Mouse (Mus musculus): ENCODE measurements around the gene Robo1.

Gene Robo1

GRCm38 (mm10) chr16:72678947-72679558, 370.9 kb downstream of the Robo1 start:
- DNase-seq (ENCODE audit: low spot score) = no peak

- DNase-seq (ENCODE audit: low spot score) = no peak
Observed at GRCm38 (mm10) chr16:72685604-72686479, 377.7 kb downstream of the Robo1 start.

GRCm38 (mm10) chr16:72686480-72687053, 378.5 kb downstream of the Robo1 start:
- no peak for DNase-seq (ENCODE audit: low spot score)

- DNase-seq (ENCODE audit: low spot score) = no peak
Observed at GRCm38 (mm10) chr16:72687651-72688050, 379.5 kb downstream of the Robo1 start.

GRCm38 (mm10) chr16:72688185-72688681, 380.1 kb downstream of the Robo1 start:
- DNase-seq (ENCODE audit: low spot score) = no peak

GRCm38 (mm10) chr16:72691909-72692308, 383.8 kb downstream of the Robo1 start:
- DNase-seq (ENCODE audit: low spot score) = no peak

GRCm38 (mm10) chr16:72693446-72694274, 385.6 kb downstream of the Robo1 start:
- no peak for DNase-seq (ENCODE audit: low spot score)

GRCm38 (mm10) chr16:72694787-72695186, 386.7 kb downstream of the Robo1 start:
- no peak for DNase-seq (ENCODE audit: low spot score)

- DNase-seq (ENCODE audit: low spot score) = no peak
Observed at GRCm38 (mm10) chr16:72699238-72700006, 391.3 kb downstream of the Robo1 start.

- no peak for DNase-seq (ENCODE audit: low spot score)
Observed at GRCm38 (mm10) chr16:72700297-72700696, 392.2 kb downstream of the Robo1 start.

GRCm38 (mm10) chr16:72703486-72703885, 395.4 kb downstream of the Robo1 start:
- DNase-seq (ENCODE audit: low spot score) = no peak

GRCm38 (mm10) chr16:72705851-72706250, 397.7 kb downstream of the Robo1 start:
- DNase-seq (ENCODE audit: low spot score) = no peak

GRCm38 (mm10) chr16:72708526-72708925, 400.4 kb downstream of the Robo1 start:
- no peak for DNase-seq (ENCODE audit: low spot score)

GRCm38 (mm10) chr16:72717118-72717802, 409.2 kb downstream of the Robo1 start:
- no peak for DNase-seq (ENCODE audit: low spot score)

- DNase-seq (ENCODE audit: low spot score) = no peak
Observed at GRCm38 (mm10) chr16:72719063-72719462, 411.0 kb downstream of the Robo1 start.

GRCm38 (mm10) chr16:72720979-72721378, 412.9 kb downstream of the Robo1 start:
- no peak for DNase-seq (ENCODE audit: low spot score)

GRCm38 (mm10) chr16:72721713-72722481, 413.8 kb downstream of the Robo1 start:
- no peak for DNase-seq (ENCODE audit: low spot score)

- DNase-seq (ENCODE audit: low spot score) = no peak
Observed at GRCm38 (mm10) chr16:72734234-72734633, 426.1 kb downstream of the Robo1 start.

GRCm38 (mm10) chr16:72735175-72735574, 427.1 kb downstream of the Robo1 start:
- no peak for DNase-seq (ENCODE audit: low spot score)

GRCm38 (mm10) chr16:72735588-72735987, 427.5 kb downstream of the Robo1 start:
- DNase-seq (ENCODE audit: low spot score) = no peak

Measured in T-cell, adult 2 months (primary cell).